Mouse (Mus musculus) kidney, postnatal 14 days (tissue): Measurements from ENCODE around the gene Slc1a3.

Experiments
- DNase-seq: peaks from one replicate; pipeline ENCODE4 v3.0.0; 2022; ENCODE audit warnings: mixed read lengths

Gene Slc1a3

GRCm38 (mm10) chr15:8655251-8655650, 55.3 kb downstream of the Slc1a3 start:
- no peak for DNase-seq

GRCm38 (mm10) chr15:8652637-8653036, 57.9 kb downstream of the Slc1a3 start:
- DNase-seq, result no peak

GRCm38 (mm10) chr15:8643997-8644692, 66.4 kb downstream of the Slc1a3 start:
- no peak for DNase-seq

GRCm38 (mm10) chr15:8639856-8640255, 70.7 kb downstream of the Slc1a3 start:
- no peak for DNase-seq

GRCm38 (mm10) chr15:8638568-8639325, 71.8 kb downstream of the Slc1a3 start:
- DNase-seq, result no peak

- DNase-seq, result no peak
These were observed 73.3 kb downstream of the Slc1a3 start for GRCm38 (mm10) chr15:8637283-8637682.

- DNase-seq, result no peak
These were observed 74.6 kb downstream of the Slc1a3 start for GRCm38 (mm10) chr15:8635974-8636373.

- DNase-seq, result no peak
These were observed 75.8 kb downstream of the Slc1a3 start for GRCm38 (mm10) chr15:8634807-8635206.

GRCm38 (mm10) chr15:8634355-8634754, 76.2 kb downstream of the Slc1a3 start:
- DNase-seq, result no peak

- peak; percentile 45 for DNase-seq
These were observed 77.2 kb downstream of the Slc1a3 start for GRCm38 (mm10) chr15:8633375-8633774.

- no peak for DNase-seq
These were observed 78.2 kb downstream of the Slc1a3 start for GRCm38 (mm10) chr15:8632361-8632760.

- DNase-seq, result peak; percentile 80
These were observed 81.2 kb downstream of the Slc1a3 start for GRCm38 (mm10) chr15:8629317-8629831.

- peak; percentile 8 for DNase-seq
These were observed 82.4 kb downstream of the Slc1a3 start for GRCm38 (mm10) chr15:8628150-8628549.

- peak; percentile 71 for DNase-seq
These were observed 83.4 kb downstream of the Slc1a3 start for GRCm38 (mm10) chr15:8627097-8627537.

GRCm38 (mm10) chr15:8625370-8625769, 85.2 kb downstream of the Slc1a3 start:
- DNase-seq, result peak; percentile 41

GRCm38 (mm10) chr15:8623879-8624278, 86.7 kb downstream of the Slc1a3 start:
- DNase-seq, result no peak

- DNase-seq, result no peak
These were observed 91.0 kb downstream of the Slc1a3 start for GRCm38 (mm10) chr15:8619479-8620026.

GRCm38 (mm10) chr15:8616290-8616689, 94.3 kb downstream of the Slc1a3 start:
- no peak for DNase-seq

- no peak for DNase-seq
These were observed 94.9 kb downstream of the Slc1a3 start for GRCm38 (mm10) chr15:8615511-8616224.

- DNase-seq, result no peak
These were observed 95.9 kb downstream of the Slc1a3 start for GRCm38 (mm10) chr15:8614701-8615100.

GRCm38 (mm10) chr15:8605538-8606188, 104.9 kb downstream of the Slc1a3 start:
- no peak for DNase-seq

- DNase-seq, result no peak
These were observed 108.2 kb downstream of the Slc1a3 start for GRCm38 (mm10) chr15:8602362-8602761.
